Mouse (Mus musculus): Measurements from ENCODE around the gene Dll3.

DNA sequence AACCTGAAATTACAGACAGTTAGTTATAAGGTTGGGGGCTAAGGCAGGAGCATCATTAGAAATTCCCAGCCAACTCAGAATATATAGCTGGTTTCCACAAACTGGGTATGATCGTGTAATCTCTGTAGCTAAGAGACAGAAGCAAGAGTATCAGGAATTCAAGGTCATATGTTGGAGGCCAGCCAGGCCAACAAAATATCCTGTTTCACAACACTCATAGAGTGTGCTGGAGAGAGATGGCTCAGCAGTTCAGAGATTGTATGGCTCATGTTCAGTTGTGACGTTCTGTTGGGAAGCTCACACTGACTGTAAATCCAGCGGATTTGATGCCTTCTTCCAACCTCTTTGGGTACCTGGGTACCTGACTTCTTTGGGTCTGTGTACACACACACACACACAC, 45.7 kb upstream of the Dll3 start:
- no peak for TF ChIP-seq CTCF (IDR thresholded peaks at IDR 0.05; ENCODE audit: extremely low read depth, insufficient read length, insufficient replicate concordance, low read depth, low read length)
- no peak for TF ChIP-seq POLR2A (IDR thresholded peaks at IDR 0.05; ENCODE audit: low read depth, low read length)
